In genomic region chr1:131761079-131761831, GRCm38 (mm10) we compare ENCODE assay signal across 15 mouse cellular contexts. TPM values are rescaled to one million over a fixed set of nuclear protein-coding genes. Genes with fewer than 3 reads are reported as not detected.
A peak's percentile ranks its signal among the peaks of the same experiment; 100 is the strongest.
DNase-seq lines count a peak whose midpoint lies in the region; ATAC-seq lines count a peak whose summit lies in the region.
"Had no signal": no experiment of that assay in that cellular context is flagged by ENCODE, and none has a peak within 500 bp of the region (broad histone marks: within the 10 kb centered on the region; RNA-seq: fewer than 3 reads in every experiment).

No protein-coding gene starts in this region.

- WGBS in limb, embryonic 10.5 days = 80% methylated on average over 13 of the region's 13 CpGs
- 85% methylated on average over 13 of the region's 13 CpGs for WGBS in embryonic facial prominence, embryonic 10.5 days

- H3K27me3 ChIP-seq in limb, embryonic 10.5 days (ENCODE audit: low read depth, poor library complexity, severe bottlenecking) = no peaks in the 10 kb centered on the region
- peaks cover 3% of the 10 kb centered on the region; the same call in 1 of the 2 replicates for H3K27me3 ChIP-seq in embryonic facial prominence, embryonic 10.5 days (replicated peaks; ENCODE audit: low read depth, poor library complexity, severe bottlenecking)
- H3K27me3 ChIP-seq: forebrain, embryonic 13.5 days; limb, embryonic 13.5 days; midbrain, embryonic 12.5 days; neural tube, embryonic 15.5 days had no signal

- peak; percentile 55 to 83 for DNase-seq in adrenal gland, adult (ENCODE audit: inconsistent age in 2 of 2, low spot score in 1 of 2)
- DNase-seq in adrenal gland, postnatal 4 days (ENCODE audit: low spot score in 2 of 2) = no peak
- DNase-seq in layer of hippocampus, postnatal 10 days (ENCODE audit: low spot score in 2 of 2) = peak; percentile 0 to 5
- no peak for DNase-seq in layer of hippocampus, postnatal 25 days (ENCODE audit: extremely low spot score in 1 of 2, low spot score in 1 of 2)
- DNase-seq in limb, embryonic 10.5 days (ENCODE audit: low spot score) = peak; percentile 25
- DNase-seq in embryonic facial prominence, embryonic 10.5 days (ENCODE audit: low spot score) = no peak
- no peak for DNase-seq in left cerebral cortex, postnatal 14 days (ENCODE audit: low spot score in 2 of 2)
- DNase-seq: cerebellum, adult 18-20 months; kidney, adult 11 months had no signal

- H3K4me3 ChIP-seq in limb, embryonic 10.5 days = no peak overlapping the region
- no peak overlapping the region for H3K4me3 ChIP-seq in embryonic facial prominence, embryonic 10.5 days
- H3K4me3 ChIP-seq: forebrain, embryonic 13.5 days; hindbrain, embryonic 10.5 days; limb, embryonic 13.5 days; midbrain, embryonic 12.5 days; neural tube, embryonic 15.5 days had no signal

- H3K9me3 ChIP-seq in limb, embryonic 10.5 days (replicated peaks) = no peaks in the 10 kb centered on the region
- no peaks in the 10 kb centered on the region for H3K9me3 ChIP-seq in embryonic facial prominence, embryonic 10.5 days
- H3K9me3 ChIP-seq: forebrain, embryonic 13.5 days; hindbrain, embryonic 10.5 days; limb, embryonic 13.5 days; midbrain, embryonic 12.5 days; neural tube, embryonic 15.5 days had no signal

- H3K4me1 ChIP-seq in limb, embryonic 10.5 days = 0 out of 2 replicates have a peak, but pooled peaks cover 2% of the 10 kb centered on the region
- 0 out of 2 replicates have a peak, but pooled peaks cover 4% of the 10 kb centered on the region for H3K4me1 ChIP-seq in embryonic facial prominence, embryonic 10.5 days
- H3K4me1 ChIP-seq: limb, embryonic 13.5 days had no signal

- H3K36me3 ChIP-seq in limb, embryonic 10.5 days = no peaks in the 10 kb centered on the region
- H3K36me3 ChIP-seq in embryonic facial prominence, embryonic 10.5 days (replicated peaks) = no peaks in the 10 kb centered on the region
- H3K36me3 ChIP-seq: hindbrain, embryonic 10.5 days; limb, embryonic 13.5 days; midbrain, embryonic 12.5 days; neural tube, embryonic 15.5 days had no signal

- H3K27ac ChIP-seq in limb, embryonic 10.5 days = no peak overlapping the region
- H3K27ac ChIP-seq in embryonic facial prominence, embryonic 10.5 days (replicated peaks) = no peak overlapping the region
- H3K27ac ChIP-seq: forebrain, embryonic 13.5 days; hindbrain, embryonic 10.5 days; limb, embryonic 13.5 days; midbrain, embryonic 12.5 days; neural tube, embryonic 15.5 days had no signal

- intact Hi-C loops in left cerebral cortex, postnatal 14 days (cut with DNase I) = loop anchor here (10.0 kb wide), 1 partner anchor 466 kb away; no protein-coding TSS in a partner anchor

- ATAC-seq in megakaryocyte progenitor cell, adult 5-6 weeks (replicated peaks; ENCODE audit: poor library complexity) = peak; percentile 72
- ATAC-seq: forebrain, embryonic 13.5 days had no signal

RNA-seq across cellular contexts. Expression of gene Slc26a9, which starts 17.4 kb away (rescaled TPM):
- under 1 TPM; 0.51 to 0.73 TPM for total RNA-seq in adrenal gland, postnatal 4 days (2021)
- total RNA-seq in layer of hippocampus, postnatal 10 days (2021) = under 1 TPM; 0.34 to 0.47 TPM
- under 1 TPM; 0.12 to 0.15 TPM for total RNA-seq in layer of hippocampus, postnatal 25 days (2021)
- 0.08 TPM in 1 of 2 replicates, not detected in the other for polyA plus RNA-seq in limb, embryonic 10.5 days (2016; fragmentation: Nextera tagmentation; extraction: Ambion mirVana)
- total RNA-seq in megakaryocyte progenitor cell, adult 5-6 weeks (2015) = 0.02 and 0.25 TPM in 2 replicates
- total RNA-seq in megakaryocyte progenitor cell, adult 5-6 weeks (2017) = 0.14 TPM in 1 of 2 replicates, not detected in the other
- 0.73 TPM in 1 of 2 replicates, not detected in the other for polyA plus RNA-seq in embryonic facial prominence, embryonic 10.5 days (2016; fragmentation: Nextera tagmentation; extraction: Ambion mirVana)
- under 1 TPM; 0.21 to 0.42 TPM for total RNA-seq in left cerebral cortex, postnatal 14 days (2021)
- polyA plus RNA-seq: limb, embryonic 13.5 days; midbrain, embryonic 12.5 days had no signal

RNA-seq across cellular contexts. Expression of gene Pm20d1, which starts 35.9 kb away (rescaled TPM):
- 10 to 100 TPM; 11.0 to 11.5 TPM for total RNA-seq in adrenal gland, postnatal 4 days (2021)
- total RNA-seq in layer of hippocampus, postnatal 10 days (2021) = 1 to 10 TPM in 1 of 2 experiments, under 1 TPM in 1; 0.75 to 1.8 TPM
- total RNA-seq in layer of hippocampus, postnatal 25 days (2021) = 1 to 10 TPM; 2.0 to 3.2 TPM
- polyA plus RNA-seq in limb, embryonic 10.5 days (2016; fragmentation: Nextera tagmentation; extraction: Ambion mirVana) = 2.8 and 3.5 TPM in 2 replicates
- 0.15 and 0.17 TPM in 2 replicates for total RNA-seq in megakaryocyte progenitor cell, adult 5-6 weeks (2015)
- total RNA-seq in megakaryocyte progenitor cell, adult 5-6 weeks (2017) = 0.07 and 0.08 TPM in 2 replicates
- polyA plus RNA-seq in embryonic facial prominence, embryonic 10.5 days (2016; fragmentation: Nextera tagmentation; extraction: Ambion mirVana) = 2.0 and 3.1 TPM in 2 replicates
- total RNA-seq in left cerebral cortex, postnatal 14 days (2021) = 1 to 10 TPM in 1 of 2 experiments, under 1 TPM in 1; 0.62 to 1.4 TPM

Comparison
In these comparisons a context has a peak if more than half of its experiments do, and no peak if none do; other contexts are left out.
1. DNase-seq: peak in adrenal gland, adult (2 of 2), layer of hippocampus, postnatal 10 days (2 of 2) and limb, embryonic 10.5 days (single experiment); none in adrenal gland, postnatal 4 days (0 of 2), layer of hippocampus, postnatal 25 days (0 of 2), embryonic facial prominence, embryonic 10.5 days (single experiment) and left cerebral cortex, postnatal 14 days (0 of 2).